Mouse (Mus musculus): Measurements from ENCODE around the gene Mylk2. TPM values are rescaled to one million over a fixed set of nuclear protein-coding genes. Genes with fewer than 3 reads are reported as not detected.

Mylk2 gene
- total RNA-seq, 2 experiments from 2014 or later: not detected

- no peak for ATAC-seq (replicated peaks; ENCODE audit: poor library complexity, severe bottlenecking)
Measured at GRCm38 (mm10) chr2:152911432-152911831, 280 bp downstream of the Mylk2 start.

- ATAC-seq (replicated peaks; ENCODE audit: poor library complexity, severe bottlenecking): no peak
Measured at GRCm38 (mm10) chr2:152913471-152913870, 2.3 kb downstream of the Mylk2 start.

- ATAC-seq (replicated peaks; ENCODE audit: poor library complexity, severe bottlenecking): peak; percentile 86
Measured at GRCm38 (mm10) chr2:152914310-152915120, 3.4 kb downstream of the Mylk2 start.

GRCm38 (mm10) chr2:152915453-152915852 lies 4.3 kb downstream of the Mylk2 start:
- ATAC-seq (replicated peaks; ENCODE audit: poor library complexity, severe bottlenecking): no peak

- ATAC-seq (replicated peaks; ENCODE audit: poor library complexity, severe bottlenecking): no peak
Measured at GRCm38 (mm10) chr2:152916111-152916510, 5.0 kb downstream of the Mylk2 start.

- no peak for ATAC-seq (replicated peaks; ENCODE audit: poor library complexity, severe bottlenecking)
Measured at GRCm38 (mm10) chr2:152917671-152918070, 6.5 kb downstream of the Mylk2 start.

GRCm38 (mm10) chr2:152922376-152922775 lies 11.2 kb downstream of the Mylk2 start:
- no peak for ATAC-seq (replicated peaks; ENCODE audit: poor library complexity, severe bottlenecking)

GRCm38 (mm10) chr2:152923621-152924020 lies 12.5 kb downstream of the Mylk2 start:
- no peak for ATAC-seq (replicated peaks; ENCODE audit: poor library complexity, severe bottlenecking)

- no peak for ATAC-seq (replicated peaks; ENCODE audit: poor library complexity, severe bottlenecking)
Measured at GRCm38 (mm10) chr2:152924128-152924527, 13.0 kb downstream of the Mylk2 start.

GRCm38 (mm10) chr2:152924543-152924942 lies 13.4 kb downstream of the Mylk2 start:
- ATAC-seq (replicated peaks; ENCODE audit: poor library complexity, severe bottlenecking): no peak

- peak; percentile 66 for ATAC-seq (replicated peaks; ENCODE audit: poor library complexity, severe bottlenecking)
Measured at GRCm38 (mm10) chr2:152925189-152925872, 14.2 kb downstream of the Mylk2 start.

GRCm38 (mm10) chr2:152926896-152927295 lies 15.7 kb downstream of the Mylk2 start:
- 0 out of 2 replicates have a peak, but pooled peaks have one; percentile 19 for ATAC-seq (replicated peaks; ENCODE audit: poor library complexity, severe bottlenecking)

- peak; percentile 55 for ATAC-seq (replicated peaks; ENCODE audit: poor library complexity, severe bottlenecking)
Measured at GRCm38 (mm10) chr2:152927371-152927770, 16.2 kb downstream of the Mylk2 start.

- no peak for ATAC-seq (replicated peaks; ENCODE audit: poor library complexity, severe bottlenecking)
Measured at GRCm38 (mm10) chr2:152928219-152928987, 17.3 kb downstream of the Mylk2 start.

- no peak for ATAC-seq (replicated peaks; ENCODE audit: poor library complexity, severe bottlenecking)
Measured at GRCm38 (mm10) chr2:152928988-152929370, 17.8 kb downstream of the Mylk2 start.

GRCm38 (mm10) chr2:152930276-152930675 lies 19.1 kb downstream of the Mylk2 start:
- no peak for ATAC-seq (replicated peaks; ENCODE audit: poor library complexity, severe bottlenecking)

- ATAC-seq (replicated peaks; ENCODE audit: poor library complexity, severe bottlenecking): no peak
Measured at GRCm38 (mm10) chr2:152931456-152932160, 20.5 kb downstream of the Mylk2 start.

- no peak for ATAC-seq (replicated peaks; ENCODE audit: poor library complexity, severe bottlenecking)
Measured at GRCm38 (mm10) chr2:152933048-152933447, 21.9 kb downstream of the Mylk2 start, which contains the start of gene Foxs1. Gene Foxs1, minus strand, starts transcription at chr2:152933208.

- ATAC-seq (replicated peaks; ENCODE audit: poor library complexity, severe bottlenecking): peak; percentile 92
Measured at GRCm38 (mm10) chr2:152933614-152934013, 22.5 kb downstream of the Mylk2 start.

GRCm38 (mm10) chr2:152939846-152940245 lies 28.7 kb downstream of the Mylk2 start:
- peak; percentile 71 for ATAC-seq (replicated peaks; ENCODE audit: poor library complexity, severe bottlenecking)
